Mouse (Mus musculus) megakaryocyte, embryonic 14.5 days (primary cell): ENCODE results near the gene Barx1. TPM values are rescaled to one million over a fixed set of nuclear protein-coding genes. Genes with fewer than 3 reads are reported as not detected.

Experiments
- H3K27me3 ChIP-seq: replicated peaks from 2 replicates; pipeline ENCODE3; 2012; ENCODE audit warnings: inconsistent platforms
- H3K36me3 ChIP-seq: replicated peaks from 2 replicates; pipeline ENCODE3; 2012; ENCODE audit warnings: low read length, inconsistent platforms, mixed read lengths
- H3K4me1 ChIP-seq: 2 replicates; pipeline ENCODE4 v1.6.1; 2012; ENCODE audit warnings: inconsistent platforms
- H3K4me3 ChIP-seq: replicated peaks from 2 replicates; pipeline ENCODE3; 2012; ENCODE audit warnings: moderate library complexity, mild to moderate bottlenecking, inconsistent platforms
- H3K9me3 ChIP-seq: 2 replicates; pipeline ENCODE4 v1.6.1; 2012; ENCODE audit warnings: inconsistent platforms
- FLI1 ChIP-seq: IDR thresholded peaks from 2 replicates; pipeline ENCODE4 v1.6.1; 2012; ENCODE audit warnings: low read length, inconsistent platforms, mixed read lengths
- GATA1 ChIP-seq: IDR thresholded peaks from 3 replicates; pipeline ENCODE4 v1.6.1; 2012; ENCODE audit warnings: mixed read lengths, low read length, inconsistent platforms, borderline replicate concordance
- polyA plus RNA-seq: library from polyadenylated mRNA; stranded (reverse); fragments of >175 nt; gene quantifications from 2 replicates; pipeline ENCODE4 v1.2.3, GENCODE M21; 2012; ENCODE audit warnings: low replicate concordance; ENCODE audit not compliant: insufficient read depth

Gene Barx1
- polyA plus RNA-seq, 1 experiment: not detected

DNA sequence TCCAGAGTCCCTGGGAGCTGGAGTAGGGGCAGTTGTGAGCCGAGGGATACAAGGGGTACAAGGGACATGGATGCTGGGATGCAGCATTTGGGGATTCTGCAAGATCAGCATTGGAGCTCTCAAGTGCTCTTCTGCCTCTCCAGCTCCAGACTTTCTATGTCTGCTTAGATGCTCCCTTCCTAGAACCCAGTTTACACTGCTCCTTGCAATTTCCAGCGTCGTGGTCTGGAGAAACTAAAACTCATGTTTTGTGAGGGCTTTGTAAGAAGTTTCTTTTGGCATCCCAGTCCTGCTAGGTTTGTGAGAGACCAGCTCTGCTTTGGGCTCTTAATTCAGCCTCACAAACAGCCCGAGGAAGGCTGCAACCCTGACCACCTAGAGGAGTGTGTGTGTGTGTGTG lies 4.7 kb downstream of the Barx1 start:
- TF ChIP-seq FLI1: no peak

DNA sequence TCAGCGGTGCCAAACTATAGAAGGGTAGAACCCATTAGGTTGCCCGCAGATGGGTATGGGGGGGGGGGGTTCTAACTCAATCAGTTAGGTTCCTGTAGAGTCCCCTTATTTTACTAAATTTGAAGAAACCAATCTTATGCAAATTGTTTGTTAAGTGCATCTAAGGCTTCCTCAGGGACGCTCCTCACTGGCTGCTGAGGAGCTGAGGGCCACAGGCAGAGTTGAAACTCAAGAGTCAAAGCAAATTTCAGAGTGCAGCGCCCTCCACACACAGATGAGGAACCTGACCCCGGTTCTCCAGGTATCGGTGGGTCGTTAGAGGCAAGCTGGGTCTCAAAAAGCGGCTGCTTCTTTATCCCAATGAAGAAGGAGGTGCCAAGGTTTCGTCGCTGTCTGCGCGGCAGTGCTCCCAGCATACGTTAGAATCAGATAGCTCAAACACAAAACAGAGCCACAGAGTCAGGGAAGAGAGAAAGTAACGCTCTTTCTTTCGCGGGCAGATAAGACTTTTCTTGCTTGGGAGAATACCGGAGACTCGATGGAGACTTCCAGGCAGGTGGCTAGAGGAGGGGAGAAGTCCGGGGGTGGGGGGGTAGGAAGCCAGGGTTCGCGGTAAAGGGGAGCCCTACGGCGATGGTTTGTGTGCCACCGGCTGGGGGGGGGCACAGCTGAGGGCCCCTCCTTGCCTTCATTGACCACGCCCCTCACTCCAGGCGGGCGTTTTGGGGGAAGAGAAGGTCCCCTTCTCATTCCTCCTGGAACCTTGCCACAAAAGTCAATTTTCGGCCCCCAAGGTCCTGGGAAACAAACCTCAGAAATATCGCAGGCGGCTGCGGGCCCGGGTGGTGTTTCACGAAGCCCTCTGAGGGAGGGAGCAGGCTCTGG lies 5.5 kb downstream of the Barx1 start:
- peak overlapping the region; percentile 85 for H3K4me3 ChIP-seq
- H3K4me1 ChIP-seq: peaks cover 49% of the 10 kb centered on the region
- peaks cover 95% of the 10 kb centered on the region for H3K27me3 ChIP-seq
- H3K9me3 ChIP-seq: peaks cover 9% of the 10 kb centered on the region
- no peaks in the 10 kb centered on the region for H3K36me3 ChIP-seq
- TF ChIP-seq GATA1 (no peak), FLI1 (no peak)

More for the DNA sequence above, 4.7 kb downstream of the Barx1 start:
- Histone ChIP-seq H3K9me3 (0 out of 2 replicates have a peak, but pooled peaks cover 5% of the 10 kb centered on the region), H3K4me1 (peaks cover 46% of the 10 kb centered on the region), H3K4me3 (no peak overlapping the region), H3K27me3 (peaks cover 95% of the 10 kb centered on the region), H3K36me3 (no peaks in the 10 kb centered on the region)

DNA sequence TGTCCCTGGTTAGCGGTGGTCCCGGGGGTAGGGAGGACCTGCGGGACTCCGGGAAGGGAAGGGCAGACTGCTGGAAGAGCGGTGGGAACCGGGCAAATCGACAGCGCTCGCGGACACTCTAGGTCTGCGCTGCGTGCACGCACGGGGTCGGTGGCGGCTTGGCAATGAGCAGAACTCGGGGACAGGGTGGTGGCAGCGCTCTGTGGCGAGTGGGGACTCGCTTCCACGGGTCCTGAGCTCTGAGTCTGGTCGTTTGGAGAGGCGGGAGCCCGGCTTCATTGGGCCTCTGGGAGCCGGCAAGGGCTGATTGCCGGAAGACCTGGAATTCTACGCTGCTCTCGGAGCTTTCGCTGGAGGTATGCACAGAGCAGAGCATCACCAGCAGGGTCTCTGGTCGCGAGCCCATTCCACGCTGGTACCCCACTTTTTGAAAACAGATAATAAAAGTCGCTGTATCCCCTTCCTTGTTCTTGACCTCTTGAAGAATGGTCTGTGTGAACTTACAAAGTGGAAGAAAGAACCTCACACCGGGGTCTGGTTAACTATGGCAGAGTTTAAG lies 6.3 kb downstream of the Barx1 start:
- H3K27me3 ChIP-seq: peaks cover 95% of the 10 kb centered on the region
- H3K36me3 ChIP-seq: no peaks in the 10 kb centered on the region
- H3K4me3 ChIP-seq: peak overlapping the region; percentile 85
- H3K4me1 ChIP-seq: peaks cover 49% of the 10 kb centered on the region
- TF ChIP-seq GATA1 (no peak), FLI1 (no peak)
- peaks cover 16% of the 10 kb centered on the region for H3K9me3 ChIP-seq

DNA sequence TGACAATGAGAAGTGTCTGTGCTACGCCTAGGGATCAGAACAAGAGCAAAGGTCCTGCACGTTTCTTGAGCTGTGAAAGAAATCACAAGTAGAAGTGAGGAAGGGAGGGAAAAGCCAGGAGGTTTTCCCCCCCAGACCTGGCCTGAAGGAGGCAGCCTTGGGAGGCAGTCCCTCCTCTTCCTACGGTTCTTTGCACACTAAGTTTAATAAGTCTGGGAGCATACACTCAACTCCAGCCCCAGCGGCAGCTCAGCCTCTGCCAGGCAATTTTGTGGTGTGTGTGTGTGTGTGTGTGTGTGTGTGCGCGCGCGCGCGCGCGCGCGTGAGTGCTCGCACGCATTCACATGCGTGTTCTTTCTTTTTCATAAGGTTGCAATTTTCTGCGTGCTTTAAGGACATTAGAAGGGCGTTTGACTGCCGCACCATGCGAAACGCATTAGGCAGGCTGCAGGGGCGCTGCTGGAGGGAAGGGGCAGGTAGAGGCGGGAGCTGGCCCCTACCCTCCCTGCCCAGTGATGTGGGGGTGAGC lies 9.6 kb downstream of the Barx1 start:
- Histone ChIP-seq H3K4me1 (peaks cover 34% of the 10 kb centered on the region), H3K4me3 (peak overlapping the region; percentile 79), H3K36me3 (no peaks in the 10 kb centered on the region), H3K9me3 (peaks cover 18% of the 10 kb centered on the region), H3K27me3 (peaks cover 86% of the 10 kb centered on the region)
- no peak for TF ChIP-seq FLI1
- TF ChIP-seq GATA1: no peak

DNA sequence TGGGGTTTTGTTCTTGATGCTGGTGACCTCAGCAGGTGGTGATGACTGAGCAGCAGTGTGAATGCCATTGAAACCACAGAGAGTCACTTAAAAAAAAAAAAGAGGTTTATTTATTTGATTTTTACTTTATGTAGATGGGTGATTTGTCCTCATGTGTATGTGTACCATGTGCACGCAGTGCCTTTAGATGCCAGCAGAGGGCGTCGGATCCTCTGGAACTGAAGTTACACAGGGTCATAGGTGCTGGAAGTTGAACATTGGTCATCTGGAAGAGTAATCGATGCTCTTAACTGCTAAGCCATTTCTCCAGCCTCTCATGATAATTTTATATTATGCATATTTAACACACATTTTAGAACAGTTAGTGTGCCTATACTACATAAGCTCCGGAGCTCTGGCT lies 11.8 kb downstream of the Barx1 start:
- Histone ChIP-seq H3K4me3 (no peak overlapping the region), H3K4me1 (peaks cover 16% of the 10 kb centered on the region), H3K27me3 (peaks cover 84% of the 10 kb centered on the region), H3K36me3 (no peaks in the 10 kb centered on the region), H3K9me3 (peaks cover 25% of the 10 kb centered on the region)
- no peak for TF ChIP-seq FLI1
- no peak for TF ChIP-seq GATA1

DNA sequence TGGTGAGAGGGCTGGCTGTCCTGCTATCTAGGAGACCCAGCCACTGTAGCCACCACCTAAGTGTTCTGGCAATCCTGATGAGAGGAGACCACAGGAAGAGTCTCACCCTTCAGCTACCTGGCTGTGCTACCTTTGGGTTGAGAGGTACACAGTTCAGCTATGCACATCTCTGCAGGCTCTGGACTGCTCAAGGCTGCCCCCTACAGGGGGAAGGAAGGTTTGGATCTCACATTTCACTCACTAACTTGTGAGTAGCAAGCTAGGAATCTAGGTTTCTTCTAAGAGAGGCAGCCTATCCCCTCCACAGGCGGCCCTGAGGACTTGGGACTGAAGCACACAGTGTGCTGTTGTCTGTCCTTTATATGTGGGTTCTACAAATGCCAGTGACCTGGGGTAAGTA lies 16.6 kb downstream of the Barx1 start:
- TF ChIP-seq FLI1 (no peak), GATA1 (no peak)
- Histone ChIP-seq H3K27me3 (peaks cover 71% of the 10 kb centered on the region), H3K4me3 (no peak overlapping the region), H3K36me3 (no peaks in the 10 kb centered on the region), H3K4me1 (no peaks in the 10 kb centered on the region), H3K9me3 (peaks cover 11% of the 10 kb centered on the region)

DNA sequence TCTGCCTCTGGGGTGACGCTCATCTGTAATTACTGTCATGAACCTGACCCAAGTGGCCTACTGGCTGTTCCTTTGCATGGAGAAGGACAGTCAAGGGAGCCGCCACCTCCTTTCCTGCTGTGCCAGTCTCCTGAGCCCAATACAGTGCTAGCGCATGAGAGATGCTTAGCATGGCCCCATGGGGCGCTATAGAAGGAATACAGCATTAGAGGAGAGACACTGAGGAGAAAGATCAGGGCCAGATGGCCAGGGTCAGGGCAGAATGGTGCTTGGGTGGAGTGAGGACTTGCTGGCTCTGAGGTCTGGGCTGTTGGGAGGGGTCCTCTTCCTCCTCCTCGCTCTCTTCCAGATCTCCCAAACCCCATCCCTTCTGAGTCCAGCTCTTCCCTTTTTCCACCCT lies 23.9 kb downstream of the Barx1 start:
- peaks cover 17% of the 10 kb centered on the region for H3K9me3 ChIP-seq
- TF ChIP-seq FLI1: no peak
- TF ChIP-seq GATA1: no peak
- H3K27me3 ChIP-seq: peaks cover 50% of the 10 kb centered on the region
- H3K36me3 ChIP-seq: no peaks in the 10 kb centered on the region
- H3K4me1 ChIP-seq: no peaks in the 10 kb centered on the region
- no peak overlapping the region for H3K4me3 ChIP-seq

DNA sequence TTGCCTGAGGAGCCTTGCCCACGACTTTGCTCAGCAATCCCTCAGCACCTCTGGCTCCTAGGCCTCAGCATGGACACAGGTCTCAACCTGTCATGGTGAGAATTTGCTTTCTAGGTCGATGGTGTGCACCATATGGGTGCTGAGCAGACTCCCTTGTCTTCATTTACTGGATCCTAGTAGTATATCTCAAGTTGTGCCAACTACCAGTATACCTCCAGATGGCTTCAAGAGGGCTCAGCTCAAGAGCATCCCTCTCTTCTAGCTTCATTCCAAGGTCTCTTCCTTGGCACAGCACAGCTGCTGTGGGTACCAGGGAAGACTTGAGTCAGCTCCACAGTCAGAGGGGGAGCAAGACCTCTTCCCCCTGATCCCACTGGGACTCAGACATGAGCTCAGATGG lies 29.2 kb downstream of the Barx1 start:
- H3K27me3 ChIP-seq: peaks cover 47% of the 10 kb centered on the region
- H3K4me1 ChIP-seq: no peaks in the 10 kb centered on the region
- H3K36me3 ChIP-seq: no peaks in the 10 kb centered on the region
- H3K4me3 ChIP-seq: no peak overlapping the region
- H3K9me3 ChIP-seq: peaks cover 17% of the 10 kb centered on the region
- TF ChIP-seq FLI1: no peak
- TF ChIP-seq GATA1: no peak

DNA sequence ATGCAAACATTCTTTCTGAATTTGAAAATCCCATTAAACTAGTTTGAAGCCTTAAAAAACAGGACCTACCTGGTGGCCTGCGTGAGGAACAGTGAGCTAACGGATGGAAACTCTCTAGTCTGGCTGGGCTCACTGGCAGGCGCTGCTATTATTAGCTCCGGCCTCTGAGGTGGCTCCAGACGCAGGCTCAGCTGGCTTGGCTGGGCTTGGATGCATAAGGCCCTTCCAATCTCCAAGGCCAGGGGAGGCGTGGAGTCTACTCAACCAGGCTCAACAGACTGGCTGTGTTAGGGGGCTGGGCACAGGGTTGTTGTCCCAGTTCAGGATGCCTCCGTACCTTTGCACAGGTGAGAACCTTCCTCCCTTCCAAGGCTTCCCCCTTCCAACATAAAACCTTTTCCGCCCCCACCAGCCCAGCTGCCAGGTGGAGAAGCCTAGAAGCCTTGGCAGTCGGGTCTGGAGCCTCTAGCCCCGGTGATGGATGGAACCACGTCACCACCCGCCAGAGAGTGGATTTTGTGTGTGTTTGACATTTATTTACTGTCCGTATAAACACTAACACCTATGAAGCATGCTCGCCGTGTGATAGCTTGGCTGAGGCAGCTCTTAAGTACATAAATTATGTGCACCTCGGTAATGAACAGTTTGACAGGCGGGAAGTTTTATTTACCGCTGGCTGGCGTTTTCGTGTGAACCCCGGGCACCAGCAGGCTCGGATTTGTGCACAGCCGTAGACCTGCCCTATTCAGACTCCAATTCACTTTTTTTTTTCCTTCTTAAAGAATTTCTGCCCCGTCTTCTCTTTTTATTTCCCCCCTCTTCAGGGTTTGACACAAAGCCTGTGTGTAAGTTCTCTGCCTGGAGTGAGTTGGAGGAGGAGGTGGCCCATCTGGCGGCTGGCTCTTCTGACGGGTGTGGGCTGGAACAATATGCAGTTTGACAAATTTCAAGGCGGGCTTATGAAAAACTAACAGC lies 31.6 kb downstream of the Barx1 start:
- TF ChIP-seq FLI1 (no peak), GATA1 (no peak)
- H3K4me1 ChIP-seq: no peaks in the 10 kb centered on the region
- no peaks in the 10 kb centered on the region for H3K36me3 ChIP-seq
- H3K27me3 ChIP-seq: peaks cover 57% of the 10 kb centered on the region
- H3K4me3 ChIP-seq: no peak overlapping the region
- peaks cover 16% of the 10 kb centered on the region for H3K9me3 ChIP-seq
